Mouse (Mus musculus) embryo, embryonic 11.5 days (tissue): ENCODE results near the gene Wdr46.
A peak's percentile ranks its signal among the peaks of the same experiment; 100 is the strongest.
"Not testable (repeated sequence)": the region's sequence is repeated elsewhere in the genome, so short reads cannot be mapped to it uniquely, and the experiment has no call there.

Experiments used
- DNase-seq: peaks from one replicate; pipeline ENCODE4 v3.0.0-alpha.2; 2012; ENCODE audit warnings: low read depth, low spot score

Gene Wdr46

DNA sequence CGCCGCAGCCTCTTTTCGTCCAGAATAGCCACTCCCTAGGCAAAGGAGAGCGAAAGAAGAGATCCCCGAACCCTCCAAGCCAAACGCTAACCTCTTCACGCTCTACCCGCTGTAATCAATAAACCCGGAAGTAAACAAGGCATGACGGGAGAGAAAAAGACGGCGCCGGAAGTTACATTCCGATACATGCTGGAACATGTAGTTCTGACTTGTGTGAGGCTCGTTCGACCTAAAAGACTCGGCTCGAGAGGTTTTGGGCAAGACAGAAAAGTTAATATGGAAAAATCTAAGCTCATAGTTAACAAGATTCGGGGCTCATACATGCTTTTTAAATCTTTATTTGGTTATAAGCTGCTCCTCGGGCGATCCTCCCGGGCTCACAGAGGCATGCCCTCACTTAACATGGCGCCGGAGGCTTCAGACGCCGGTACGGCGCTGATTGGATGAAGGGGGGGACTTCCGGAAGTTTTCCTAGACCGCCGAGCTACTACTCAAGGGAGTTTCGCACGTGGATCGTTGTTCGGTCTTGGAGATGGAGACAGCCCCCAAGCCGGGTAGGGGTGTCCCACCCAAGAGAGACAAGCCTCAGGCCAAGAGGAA is at the start of gene Wdr46, which contains the start of gene Pfdn6:
Wdr46 (plus strand) TSS at position 455 of the 600 bp plus-strand sequence.
Pfdn6 (minus strand) TSS at position 138 of the 600 bp plus-strand sequence.
- DNase-seq: peak; percentile 83

DNA sequence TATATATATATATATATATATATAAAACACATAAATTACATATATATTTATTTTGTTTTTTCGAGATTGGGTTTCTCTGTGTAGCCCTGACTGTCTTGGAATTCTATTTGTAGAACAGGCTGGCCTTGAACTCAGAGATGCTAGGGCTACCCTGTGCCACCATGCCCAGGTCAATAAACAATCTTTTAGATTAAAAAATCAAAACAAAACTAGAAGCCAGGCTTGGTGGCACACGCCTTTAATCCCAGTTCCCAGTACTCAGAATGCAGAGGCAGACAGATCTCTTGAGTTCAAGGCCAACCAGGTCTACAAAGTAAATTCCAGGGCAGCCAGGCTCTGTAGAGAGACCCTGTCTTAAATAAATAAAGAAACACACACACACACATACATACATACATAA is 49.1 kb upstream of the Wdr46 start:
- no peak for DNase-seq

DNA sequence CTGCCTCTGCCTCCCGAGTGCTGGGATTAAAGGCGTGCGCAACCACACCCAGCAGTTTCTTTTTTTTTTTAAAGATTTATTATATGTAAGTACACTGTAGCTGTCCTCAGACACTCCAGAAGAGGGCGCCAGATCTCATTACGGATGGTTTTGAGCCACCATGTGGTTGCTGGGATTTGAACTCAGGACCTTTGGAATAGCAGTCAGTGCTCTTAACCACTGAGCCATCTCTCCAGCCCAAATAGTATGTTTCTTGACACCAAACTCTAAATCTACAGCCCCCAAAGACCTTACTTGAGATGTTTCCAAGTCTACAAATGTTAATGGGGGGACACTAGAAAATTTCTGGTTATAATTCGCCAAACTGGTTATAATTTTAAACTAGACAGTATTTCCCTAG is 48.6 kb upstream of the Wdr46 start:
- DNase-seq: not testable (repeated sequence)

DNA sequence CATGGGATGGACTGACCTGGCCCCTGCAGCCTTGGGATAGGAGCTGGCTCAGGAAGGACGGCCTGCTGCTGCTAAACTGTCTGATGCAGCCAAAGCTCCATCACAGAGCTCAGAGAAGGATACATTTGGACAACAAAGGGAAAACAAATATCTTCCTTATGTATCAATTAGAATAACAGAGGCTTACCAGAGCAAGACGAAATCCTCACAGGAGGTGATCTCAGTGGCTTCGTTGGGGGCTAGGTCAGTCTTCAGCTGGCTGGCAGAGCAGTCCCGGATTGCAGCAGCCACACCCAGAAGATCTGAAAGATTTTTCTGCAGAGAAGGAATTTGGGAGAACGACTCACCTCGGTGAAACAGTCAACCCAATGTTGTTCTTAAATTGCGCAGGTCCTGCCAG is 48.0 kb upstream of the Wdr46 start:
- DNase-seq: no peak

DNA sequence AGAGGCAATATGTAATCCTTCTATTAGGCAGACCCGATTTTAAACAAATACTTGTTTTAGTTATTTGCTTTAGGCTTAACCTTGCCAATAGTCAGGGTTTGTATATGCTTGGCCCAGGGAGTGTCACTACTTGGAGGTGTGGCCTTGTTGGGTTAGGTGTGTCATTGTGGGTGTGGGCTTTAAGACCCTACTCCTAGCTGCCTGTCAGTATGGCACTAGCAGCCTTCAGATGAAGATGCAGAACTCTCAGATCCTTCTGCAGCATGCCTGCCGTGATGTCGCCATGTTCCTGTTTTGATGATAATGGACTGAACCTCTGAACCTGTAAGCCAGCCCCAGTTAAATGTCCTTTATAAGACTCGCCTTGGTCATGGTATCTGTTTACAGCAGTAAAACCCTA is 47.4 kb upstream of the Wdr46 start:
- DNase-seq: not testable (repeated sequence)

DNA sequence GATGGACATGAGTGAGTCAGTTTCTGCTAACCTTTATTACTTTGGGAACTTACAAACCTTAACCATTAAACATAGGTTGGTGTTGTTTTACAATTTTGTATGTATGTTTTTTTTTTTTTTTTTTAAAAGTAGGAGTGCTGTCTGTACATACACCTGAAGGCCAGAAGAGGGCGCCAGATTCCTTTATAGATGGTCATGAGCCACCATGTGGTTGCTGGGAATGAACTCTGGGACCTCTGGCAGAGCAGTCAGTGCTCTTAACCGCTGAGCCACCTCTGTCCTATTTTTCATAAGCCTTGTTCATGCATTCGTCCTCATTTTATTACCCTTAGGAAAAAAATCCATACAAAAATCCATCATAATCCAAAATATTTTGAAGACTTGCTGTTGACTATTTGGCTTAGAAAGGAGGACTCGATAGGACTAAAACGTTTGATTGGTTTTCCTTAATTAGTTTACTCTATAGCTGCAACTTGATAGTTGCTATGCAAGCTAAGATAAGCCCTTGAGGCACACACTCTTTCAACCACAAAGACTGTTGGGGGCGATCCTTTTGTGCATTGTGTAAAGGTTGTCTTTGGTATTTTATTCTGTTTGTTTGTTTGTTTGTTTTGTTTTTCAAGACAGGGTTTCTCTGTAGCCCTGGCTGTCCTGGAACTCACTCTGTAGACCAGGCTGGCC is 43.2 kb upstream of the Wdr46 start:
- peak; percentile 54 for DNase-seq

DNA sequence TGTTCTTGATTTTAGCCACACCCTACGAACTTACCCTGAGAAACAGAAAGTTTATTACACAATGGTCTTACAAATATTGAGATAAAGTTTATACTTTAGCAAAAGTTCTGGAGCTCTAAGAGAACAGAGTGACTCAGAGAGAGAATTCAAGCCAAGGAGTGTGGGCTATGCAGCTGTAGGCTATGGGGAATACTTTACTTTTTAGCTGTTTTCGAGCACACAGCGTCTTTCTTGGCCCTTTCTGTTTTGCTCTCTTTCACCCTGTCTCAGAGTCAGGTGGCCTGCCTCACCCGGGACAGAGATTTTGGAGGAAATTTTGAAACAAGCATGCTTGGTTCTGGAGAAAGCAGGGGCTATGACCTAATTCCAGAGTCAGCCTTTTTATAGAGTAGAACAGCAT is 42.3 kb upstream of the Wdr46 start:
- not testable (repeated sequence) for DNase-seq

DNA sequence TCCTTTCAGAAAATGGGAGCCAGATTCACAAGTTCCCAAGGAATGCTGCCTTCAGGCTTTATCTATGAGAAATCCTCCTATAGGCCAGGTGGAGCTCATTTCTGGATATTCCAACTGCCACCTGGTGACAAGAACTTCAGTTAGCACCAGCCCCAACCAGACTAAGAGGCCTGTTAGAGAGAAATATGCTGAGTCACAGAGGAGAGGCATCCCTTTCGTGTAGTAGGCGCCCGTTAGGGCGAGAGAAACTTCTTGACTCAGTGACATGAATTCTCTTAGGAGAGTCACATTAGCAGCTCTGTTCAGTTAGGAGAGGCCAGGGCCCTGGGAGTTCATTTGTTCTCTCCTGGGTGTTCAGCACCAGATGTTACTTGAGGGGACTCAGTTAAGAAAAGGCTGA is 40.8 kb upstream of the Wdr46 start:
- DNase-seq: no peak

DNA sequence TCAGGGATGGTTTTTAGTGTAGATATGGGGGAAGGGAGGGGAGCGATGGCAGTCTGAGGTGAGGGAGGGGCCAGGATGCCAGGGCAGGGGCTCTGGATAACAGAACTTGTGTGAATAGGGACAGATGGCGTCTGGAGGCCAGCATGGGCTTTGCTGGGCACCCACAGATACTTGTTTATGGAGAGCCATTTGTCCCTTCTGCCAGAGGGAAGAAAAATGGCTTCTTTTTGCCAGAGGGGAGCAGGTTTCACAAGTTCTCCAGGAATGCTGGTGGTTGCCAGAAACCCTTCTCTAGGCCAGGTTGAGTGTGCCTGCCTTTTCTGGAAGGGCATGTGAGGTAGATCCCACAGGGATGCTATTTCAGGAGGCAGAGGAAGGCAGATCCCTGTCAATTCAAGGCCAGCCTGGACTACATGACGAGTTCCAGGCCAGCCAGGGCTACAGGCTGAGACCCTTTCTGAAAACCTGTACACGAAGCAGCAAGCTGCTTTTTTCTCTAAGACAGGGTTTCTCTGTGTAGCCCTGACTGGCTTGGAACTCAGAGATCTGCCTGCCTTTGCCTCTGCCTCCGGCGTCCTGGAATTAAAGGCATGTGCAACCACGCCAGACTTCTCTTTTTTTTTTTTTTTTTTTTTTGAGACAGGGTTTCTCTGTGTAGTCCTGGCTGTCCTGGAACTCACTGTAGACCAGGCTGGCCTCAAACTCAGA is 40.0 kb upstream of the Wdr46 start:
- DNase-seq: no peak

DNA sequence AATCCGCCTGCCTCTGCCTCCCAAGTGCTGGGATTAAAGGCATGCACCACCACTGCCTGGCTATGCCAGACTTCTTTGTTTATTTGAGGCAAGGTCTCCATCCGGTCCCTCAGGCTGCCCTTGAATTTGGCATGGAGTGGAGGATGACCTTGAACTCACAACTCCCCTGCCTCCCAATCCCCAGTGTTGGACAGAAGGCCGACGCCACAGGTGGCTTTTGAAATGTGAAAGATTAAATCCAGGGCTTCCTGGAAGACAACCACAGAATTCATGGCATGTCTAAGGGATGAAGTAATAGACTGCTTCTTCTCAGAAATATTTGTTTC is 39.5 kb upstream of the Wdr46 start:
- DNase-seq: no peak

DNA sequence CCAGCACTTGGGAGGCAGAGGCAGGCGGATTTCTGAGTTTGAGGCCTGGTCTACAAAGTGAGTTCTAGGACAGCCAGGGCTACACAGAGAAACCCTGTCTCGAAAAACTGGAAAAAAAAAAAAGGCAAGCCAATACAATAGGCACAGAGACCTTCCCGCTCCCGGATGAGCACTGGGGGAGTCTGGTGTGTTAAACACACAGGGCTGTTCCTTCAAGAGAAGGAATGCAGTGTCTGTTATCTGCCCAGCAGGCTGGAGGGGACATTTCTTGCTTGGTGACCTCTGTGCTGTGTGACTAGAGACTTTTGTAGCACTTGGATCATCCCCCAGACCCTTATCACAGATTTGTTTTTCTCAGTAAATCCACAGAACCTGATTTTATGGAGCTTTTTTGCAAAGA is 38.8 kb upstream of the Wdr46 start:
- DNase-seq: no peak

DNA sequence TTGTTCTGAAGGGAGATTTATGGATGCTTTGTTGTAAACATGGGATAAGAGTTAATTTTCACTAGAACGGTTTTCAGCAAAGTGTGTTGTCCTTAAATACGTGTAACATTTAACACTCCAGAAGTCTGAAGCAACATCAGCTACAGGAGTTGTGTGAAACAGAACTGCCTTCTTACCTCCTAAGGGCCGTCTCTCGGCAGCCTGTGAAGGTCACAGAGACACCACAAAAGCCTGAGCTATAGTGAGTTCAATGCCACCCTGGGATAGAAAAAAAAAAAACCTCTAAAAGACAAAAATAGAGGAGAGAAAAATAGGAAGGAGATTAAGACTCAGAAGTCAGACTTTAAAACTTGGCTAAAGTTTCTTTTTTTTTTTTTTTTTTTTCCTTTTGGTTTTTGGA is 38.4 kb upstream of the Wdr46 start:
- DNase-seq: no peak

DNA sequence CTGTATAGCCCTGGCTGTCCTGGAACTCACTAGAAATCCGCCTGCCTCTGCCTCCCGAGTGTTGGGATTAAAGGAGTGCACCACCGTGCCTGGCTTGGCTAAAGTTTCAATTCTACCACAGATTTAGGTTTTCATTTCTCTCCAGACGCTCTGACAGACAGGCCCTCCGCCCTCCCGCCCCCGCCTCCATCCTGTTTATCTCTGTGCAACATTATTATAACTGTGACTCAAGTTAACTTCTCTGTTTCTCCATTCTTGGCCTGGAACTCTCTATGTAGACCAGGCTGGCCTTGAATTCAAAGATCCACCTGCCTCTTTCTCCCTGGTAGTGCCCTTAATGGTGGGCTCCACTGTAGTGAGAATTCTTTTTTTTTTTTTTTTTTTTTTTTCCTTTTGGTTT is 38.0 kb upstream of the Wdr46 start:
- DNase-seq: no peak

DNA sequence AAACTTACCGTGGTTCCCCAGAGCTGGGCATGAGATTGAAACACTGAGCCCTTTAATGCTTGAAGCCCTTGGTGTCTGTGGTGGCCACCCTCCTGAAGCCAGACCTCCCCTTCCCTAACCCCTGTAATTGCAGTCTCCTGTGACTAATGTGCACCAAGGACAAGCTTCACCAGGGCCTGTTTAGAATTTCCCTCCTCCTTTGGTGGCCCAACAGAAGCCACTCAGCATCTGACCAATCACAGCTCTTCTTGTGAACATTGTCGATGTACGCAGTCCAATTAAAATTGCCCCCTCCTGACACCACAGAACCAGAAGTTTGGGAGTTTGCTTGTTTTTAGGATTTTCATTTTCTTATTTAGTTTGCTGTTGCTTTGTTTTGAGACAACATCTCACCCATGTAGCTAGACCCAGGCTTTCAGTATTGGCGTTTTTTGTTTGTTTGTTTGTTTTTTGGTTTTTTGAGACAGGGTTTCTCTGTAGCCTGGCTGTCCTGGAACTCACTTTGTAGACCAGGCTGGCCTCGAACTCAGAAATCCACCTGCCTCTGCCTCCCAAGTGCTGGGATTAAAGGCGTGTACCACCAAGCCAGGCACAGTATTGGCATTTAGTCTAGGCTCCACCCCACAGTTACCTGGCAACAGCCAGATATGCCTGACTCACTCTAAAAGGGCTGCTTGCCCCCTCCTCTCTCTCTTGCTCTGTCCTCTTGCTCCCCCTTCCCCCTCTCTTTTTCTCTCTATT is 36.4 kb upstream of the Wdr46 start:
- DNase-seq: not testable (repeated sequence)

DNA sequence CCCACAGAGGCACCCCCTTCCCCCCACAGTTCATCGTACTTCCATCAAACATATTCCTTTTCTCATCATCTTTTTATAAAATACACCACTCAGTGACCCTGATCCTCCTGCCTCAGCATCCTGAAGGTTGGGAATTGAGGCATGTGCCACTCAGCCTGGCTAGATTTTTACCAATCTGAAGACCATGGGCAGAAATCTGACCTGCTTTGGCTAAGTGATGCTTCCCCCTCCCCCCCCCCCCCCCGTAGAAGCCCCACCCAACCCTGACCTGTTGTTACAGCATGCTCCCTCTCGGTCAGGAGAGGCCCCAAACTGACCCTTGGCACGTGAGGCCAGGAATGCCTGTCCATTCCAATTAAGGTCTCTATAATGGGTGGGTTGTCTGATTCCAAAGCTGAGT is 35.6 kb upstream of the Wdr46 start, which contains the start of gene Platr17:
Platr17 (plus strand) TSS at position 301 of the 400 bp plus-strand sequence.
- not testable (repeated sequence) for DNase-seq

DNA sequence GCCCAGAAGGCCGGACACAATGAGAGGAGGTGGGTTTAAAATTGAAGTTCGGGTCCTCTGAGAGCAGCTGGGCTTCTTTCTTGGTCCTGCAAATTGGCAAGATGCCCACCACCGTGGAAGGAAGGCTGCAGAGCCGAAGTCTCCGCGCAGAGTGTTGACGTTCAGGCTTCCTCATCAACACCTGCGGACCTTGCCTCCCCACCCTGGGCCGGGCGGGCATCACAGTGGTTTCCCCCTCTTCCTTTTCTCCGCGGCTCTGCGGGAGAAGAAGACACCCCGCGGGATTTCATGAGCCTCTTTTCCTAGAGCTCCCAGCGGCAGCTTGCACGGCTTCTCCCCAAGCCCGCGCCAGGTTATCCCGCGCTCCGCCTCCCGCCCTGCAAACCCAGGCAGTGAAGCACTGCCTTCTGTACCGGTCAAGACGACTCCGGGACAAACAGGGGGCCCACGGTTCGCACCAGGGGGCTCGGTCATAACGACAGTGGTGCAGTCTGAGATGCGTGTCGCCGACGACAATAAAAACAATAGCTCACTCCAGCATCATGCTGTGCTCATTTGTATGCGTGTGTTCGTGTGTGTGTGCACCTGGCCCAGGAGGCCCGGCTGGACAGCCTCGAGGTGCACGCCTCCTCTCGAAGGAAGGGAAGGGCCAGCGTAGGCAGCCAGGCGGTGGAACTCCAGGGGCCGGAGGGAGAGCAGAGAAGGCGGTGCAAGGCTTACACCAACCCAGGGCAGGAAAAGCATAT is 32.0 kb upstream of the Wdr46 start:
- no peak for DNase-seq

DNA sequence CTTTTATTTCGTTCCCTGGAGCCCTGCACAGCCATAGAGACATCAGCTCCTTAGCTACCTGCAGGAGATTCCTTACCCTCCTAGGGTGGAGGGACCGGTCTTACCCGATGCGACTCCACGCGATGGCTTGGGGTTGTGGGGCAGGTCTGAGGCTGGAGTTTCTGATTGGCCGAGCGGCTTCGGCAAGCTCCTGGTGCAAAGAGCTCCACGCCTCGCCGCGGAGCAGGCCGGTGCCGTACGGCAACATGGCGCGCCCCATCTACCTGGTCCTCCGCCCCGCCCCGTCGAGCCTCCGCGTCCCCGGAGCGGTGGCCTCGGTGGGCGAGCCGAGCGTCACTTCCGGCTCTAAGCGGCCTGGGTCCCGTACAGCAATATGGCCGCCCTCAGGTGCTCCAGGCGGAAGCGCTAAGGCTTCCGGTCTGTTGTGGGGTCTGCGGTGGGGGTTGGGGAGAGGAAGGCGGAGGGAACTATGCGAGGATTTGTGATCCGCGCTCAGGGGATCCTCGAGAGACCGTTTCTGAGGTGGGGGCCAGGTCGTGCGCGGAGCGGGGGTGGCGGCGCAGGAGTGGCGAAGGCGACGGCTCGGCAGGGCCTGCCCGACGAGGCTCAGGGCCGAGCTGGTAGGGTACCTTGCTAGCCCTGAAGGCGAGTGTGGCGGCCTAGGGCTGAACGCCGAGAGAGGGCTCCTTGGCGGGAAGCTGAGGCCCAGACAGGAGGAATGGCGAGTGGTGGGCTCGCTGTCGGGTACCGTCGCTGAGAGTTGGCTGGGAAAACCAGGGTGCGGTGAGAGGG is 31.2 kb upstream of the Wdr46 start, which contains the start of gene Daxx:
Daxx (plus strand) TSS at position 338 of the 792 bp plus-strand sequence.
- peak; percentile 96 for DNase-seq

DNA sequence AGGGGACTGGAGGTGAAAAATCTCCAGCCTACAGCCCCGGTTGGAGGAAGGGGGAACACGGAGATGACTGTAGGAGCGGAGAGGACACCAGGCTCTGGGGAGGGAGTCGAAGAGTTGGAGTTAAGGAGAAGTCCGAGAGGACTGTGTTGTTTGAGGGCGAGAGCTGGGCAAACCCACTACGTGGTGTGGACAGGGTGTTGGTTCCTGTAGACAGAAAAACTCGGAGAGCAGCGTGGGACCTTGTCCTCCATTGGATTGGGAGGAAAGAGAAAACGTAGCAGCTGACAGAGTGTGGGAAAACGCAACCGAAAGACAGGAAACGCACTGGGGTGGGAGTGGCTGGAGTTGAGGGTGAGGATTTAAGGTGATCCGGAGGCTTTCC is 30.6 kb upstream of the Wdr46 start:
- no peak for DNase-seq

DNA sequence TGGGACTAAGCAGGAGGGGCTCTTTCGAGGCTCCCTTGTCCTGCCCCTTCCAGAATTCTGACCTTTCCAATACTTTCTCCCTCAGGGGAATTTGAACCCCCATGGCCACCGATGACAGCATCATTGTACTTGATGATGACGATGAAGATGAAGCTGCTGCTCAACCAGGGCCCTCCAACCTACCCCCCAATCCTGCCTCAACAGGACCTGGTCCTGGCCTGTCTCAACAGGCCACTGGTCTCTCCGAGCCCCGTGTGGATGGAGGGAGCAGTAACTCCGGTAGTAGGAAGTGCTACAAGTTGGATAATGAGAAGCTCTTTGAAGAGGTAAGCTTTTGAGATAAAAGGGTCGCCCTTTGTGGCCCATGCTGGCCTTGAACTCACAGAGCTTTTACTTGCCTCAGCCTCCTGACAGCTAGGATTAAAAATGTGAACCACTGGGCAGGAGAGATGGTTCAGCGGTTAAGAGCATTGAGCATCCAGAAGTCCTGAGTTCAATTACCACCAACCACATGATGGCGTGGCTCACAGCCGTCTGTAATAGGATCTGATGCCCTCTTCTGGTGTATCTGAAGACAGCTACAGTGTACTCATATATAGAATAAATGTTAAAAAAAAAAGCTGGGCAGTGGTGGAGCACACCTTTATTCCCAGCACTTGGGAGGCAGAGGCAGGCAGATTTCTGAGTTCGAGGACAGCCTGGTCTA is 30.0 kb upstream of the Wdr46 start:
- DNase-seq: no peak
